Mouse (Mus musculus) CH12.LX (cell line): ENCODE measurements around the gene Insm1. TPM values are rescaled to one million over a fixed set of nuclear protein-coding genes. Genes with fewer than 3 reads are reported as not detected.

Experiments
- DNase-seq: peaks from one replicate; pipeline ENCODE4 v3.0.0-alpha.2; 2013; ENCODE audit errors: extremely low read depth
- H3K27ac ChIP-seq: 2 replicates; pipeline ENCODE4 v1.5.1; 2012; ENCODE audit warnings: low read depth, mild to moderate bottlenecking, control low read depth, moderate library complexity; ENCODE audit not compliant: insufficient read depth
- H3K27me3 ChIP-seq: replicated peaks from 2 replicates; pipeline ENCODE3; 2012; ENCODE audit warnings: inconsistent platforms
- H3K36me3 ChIP-seq, 2 experiments: replicated peaks in 1 of 2; 2 replicates each; pipeline versions ENCODE3 to v1.6.1; 2012; ENCODE audit warnings: inconsistent platforms in 1 of 2, low read length in 1 of 2, mild to moderate bottlenecking in 1 of 2, mixed read lengths in 1 of 2, moderate library complexity in 1 of 2; ENCODE audit not compliant: control insufficient read depth in 1 of 2, insufficient read depth in 1 of 2
- H3K4me1 ChIP-seq, 2 experiments: 2 replicates each; pipeline ENCODE4 v1.6.1; 2012; ENCODE audit warnings: inconsistent platforms in 1 of 2, moderate library complexity in 1 of 2; ENCODE audit not compliant: insufficient read depth in 2 of 2, control insufficient read depth in 1 of 2
- H3K4me2 ChIP-seq: 2 replicates; pipeline ENCODE4 v1.6.1; 2012; ENCODE audit warnings: low read depth, mild to moderate bottlenecking, control low read depth; ENCODE audit not compliant: poor library complexity, insufficient read depth, severe bottlenecking
- H3K4me3 ChIP-seq, 3 experiments: fragments of 150-350 bp in 1 of 3; sonication (generic) in 1 of 3; replicated peaks in 1 of 3; 2 replicates each; pipeline versions ENCODE3 to v1.5.1; 2011 to 2012; ENCODE audit warnings: low read depth in 2 of 3, low read length in 2 of 3, mild to moderate bottlenecking in 2 of 3, moderate library complexity in 2 of 3, control low read depth in 1 of 3, improper control_type of control experiment in 1 of 3, inconsistent platforms in 1 of 3, mixed read lengths in 1 of 3; ENCODE audit not compliant: poor library complexity in 1 of 3
- H3K79me2 ChIP-seq: replicated peaks from 2 replicates; pipeline ENCODE4 v1.6.1; 2012; ENCODE audit warnings: mild to moderate bottlenecking, moderate library complexity; ENCODE audit not compliant: control insufficient read depth, poor library complexity, insufficient read depth, severe bottlenecking; ENCODE audit errors: extremely low read depth
- H3K9ac ChIP-seq: 2 replicates; pipeline ENCODE4 v1.6.1; 2012; ENCODE audit warnings: low read depth, mild to moderate bottlenecking, control low read depth, moderate library complexity; ENCODE audit not compliant: insufficient read depth
- H3K9me3 ChIP-seq: replicated peaks from 2 replicates; pipeline ENCODE3; 2012; ENCODE audit warnings: low read length, inconsistent platforms, mixed read lengths
- BHLHE40 ChIP-seq: IDR thresholded peaks from 2 replicates; pipeline ENCODE4 v1.6.1; 2011; ENCODE audit warnings: mild to moderate bottlenecking, low read depth, low read length, improper control_type of control experiment
- CHD2 ChIP-seq: IDR thresholded peaks from 2 replicates; pipeline ENCODE4 v1.6.1; 2011; ENCODE audit warnings: low read length, improper control_type of control experiment
- E2F4 ChIP-seq: IDR thresholded peaks from 2 replicates; pipeline ENCODE4 v1.6.1; 2011; ENCODE audit warnings: low read depth, low read length, improper control_type of control experiment; ENCODE audit not compliant: insufficient replicate concordance
- EP300 ChIP-seq: IDR thresholded peaks from 2 replicates; pipeline ENCODE4 v1.6.1; 2011; ENCODE audit warnings: low read length, improper control_type of control experiment
- ETS1 ChIP-seq: conservative IDR thresholded peaks from 2 replicates; pipeline ENCODE4 v1.6.1; 2012; ENCODE audit warnings: low read depth, mild to moderate bottlenecking, inconsistent platforms, low read length, improper control_type of control experiment, moderate library complexity
- HCFC1 ChIP-seq: IDR thresholded peaks from 2 replicates; pipeline ENCODE4 v1.6.1; 2012; ENCODE audit warnings: low read depth, mild to moderate bottlenecking, inconsistent platforms, low read length, improper control_type of control experiment
- IRF4 ChIP-seq: IDR thresholded peaks from 2 replicates; pipeline ENCODE4 v1.6.1; 2014; ENCODE audit warnings: low read depth, mild to moderate bottlenecking, inconsistent platforms, low read length, improper control_type of control experiment
- JUN ChIP-seq: IDR thresholded peaks from 2 replicates; pipeline ENCODE4 v1.6.1; 2011; ENCODE audit warnings: low read depth, mild to moderate bottlenecking, low read length, improper control_type of control experiment, moderate library complexity; ENCODE audit not compliant: insufficient read depth
- KAT2A ChIP-seq: IDR thresholded peaks from 2 replicates; pipeline ENCODE4 v1.6.1; 2012; ENCODE audit warnings: low read length, improper control_type of control experiment, inconsistent platforms; ENCODE audit not compliant: insufficient replicate concordance
- MAFK ChIP-seq: IDR thresholded peaks from 2 replicates; pipeline ENCODE4 v1.6.1; 2011; ENCODE audit warnings: low read length, improper control_type of control experiment; ENCODE audit not compliant: insufficient replicate concordance
- MAX ChIP-seq: IDR thresholded peaks from 2 replicates; pipeline ENCODE4 v1.6.1; 2011; ENCODE audit warnings: low read length, improper control_type of control experiment
- MAZ ChIP-seq: IDR thresholded peaks from 2 replicates; pipeline ENCODE4 v1.6.1; 2012; ENCODE audit warnings: low read depth, mild to moderate bottlenecking, inconsistent platforms, low read length, improper control_type of control experiment, moderate library complexity
- MEF2A ChIP-seq: IDR thresholded peaks from 2 replicates; pipeline ENCODE4 v1.6.1; 2014; ENCODE audit warnings: low read depth, mild to moderate bottlenecking, inconsistent platforms, low read length, improper control_type of control experiment, borderline replicate concordance
- MXI1 ChIP-seq: IDR thresholded peaks from 2 replicates; pipeline ENCODE4 v1.6.1; 2011; ENCODE audit warnings: mild to moderate bottlenecking, low read depth, low read length, improper control_type of control experiment
- MYC ChIP-seq: IDR thresholded peaks from 2 replicates; pipeline ENCODE4 v1.6.1; 2011; ENCODE audit warnings: low read depth, mild to moderate bottlenecking, improper control_type of control experiment, low read length
- NRF1 ChIP-seq: IDR thresholded peaks from 2 replicates; pipeline ENCODE4 v1.6.1; 2014; ENCODE audit warnings: low read depth, mild to moderate bottlenecking, inconsistent platforms, low read length, improper control_type of control experiment, moderate library complexity
- PAX5 ChIP-seq: IDR thresholded peaks from 2 replicates; pipeline ENCODE4 v1.6.1; 2012; ENCODE audit warnings: low read length, inconsistent platforms, mixed read lengths
- POLR2A ChIP-seq: IDR thresholded peaks from 2 replicates; pipeline ENCODE4 v1.6.1; 2011; ENCODE audit warnings: low read depth, mild to moderate bottlenecking, improper control_type of control experiment, low read length
- POLR2AphosphoS2 ChIP-seq: IDR thresholded peaks from 2 replicates; pipeline ENCODE4 v1.6.1; 2011; ENCODE audit warnings: low read depth, low read length, improper control_type of control experiment
- RAD21 ChIP-seq: IDR thresholded peaks from 2 replicates; pipeline ENCODE4 v1.6.1; 2011; ENCODE audit warnings: low read depth, mild to moderate bottlenecking, low read length, improper control_type of control experiment, moderate library complexity
- RCOR1 ChIP-seq: conservative IDR thresholded peaks from 2 replicates; pipeline ENCODE4 v1.6.1; 2012; ENCODE audit warnings: low read depth, mild to moderate bottlenecking, inconsistent platforms, low read length, improper control_type of control experiment
- SIN3A ChIP-seq: IDR thresholded peaks from 2 replicates; pipeline ENCODE4 v1.6.1; 2012; ENCODE audit warnings: low read length, improper control_type of control experiment, inconsistent platforms
- SMC3 ChIP-seq: IDR thresholded peaks from 2 replicates; pipeline ENCODE4 v1.6.1; 2011; ENCODE audit warnings: low read depth, low read length, improper control_type of control experiment
- TCF12 ChIP-seq: IDR thresholded peaks from 2 replicates; pipeline ENCODE4 v1.6.1; 2014; ENCODE audit warnings: low read depth, mild to moderate bottlenecking, inconsistent platforms, low read length, improper control_type of control experiment
- UBTF ChIP-seq: IDR thresholded peaks from 2 replicates; pipeline ENCODE4 v1.6.1; 2012; ENCODE audit warnings: low read depth, mild to moderate bottlenecking, inconsistent platforms, low read length, improper control_type of control experiment, moderate library complexity
- USF1 ChIP-seq: IDR thresholded peaks from 2 replicates; pipeline ENCODE4 v1.6.1; 2014; ENCODE audit warnings: low read depth, mild to moderate bottlenecking, inconsistent platforms, low read length, improper control_type of control experiment
- ZKSCAN1 ChIP-seq: IDR thresholded peaks from 2 replicates; pipeline ENCODE4 v1.6.1; 2012; ENCODE audit warnings: low read depth, inconsistent platforms, low read length, improper control_type of control experiment, borderline replicate concordance
- ZMIZ1 ChIP-seq: IDR thresholded peaks from 2 replicates; pipeline ENCODE4 v1.6.1; 2012; ENCODE audit warnings: low read depth, mild to moderate bottlenecking, inconsistent platforms, low read length, improper control_type of control experiment
- dilution Hi-C: fragments of 300-500 bp; cut with MboI; formaldehyde crosslinking; loops from 2 replicates; pipeline ENCODE4 v1.14.3; 2020; ENCODE audit warnings: low sequenced_read_pairs; ENCODE audit not compliant: extremely low pct_unique_long_range_greater_than_20kb, extremely low pct_ligation_motif_present
- in situ Hi-C: fragments of 300-500 bp; cut with MboI; formaldehyde crosslinking; loops from 3 replicates; pipeline ENCODE4 v1.14.3; 2019; ENCODE audit warnings: low sequenced_read_pairs, low pct_ligation_motif_present, low pct_unique_long_range_greater_than_20kb, mixed read lengths
- polyA plus RNA-seq: library from polyadenylated mRNA; unstranded; fragments of >175 nt; gene quantifications from 2 replicates; pipeline ENCODE4 v1.2.1, GENCODE M21; 2012; ENCODE audit warnings: low read depth; ENCODE audit not compliant: insufficient read length
- total RNA-seq, 2 experiments: library from RNA; depleted of rRNA; stranded (reverse); fragments of 300-350 nt in 1 of 2; fragments of >200 nt in 1 of 2; gene quantifications; 2 replicates each; pipeline ENCODE4 v1.2.3; 2012 to 2014

Insm1 gene
- total and polyA plus RNA-seq, 3 experiments, result not detected

GRCm38 (mm10) chr2:146244049-146244448 is 22.3 kb downstream of the Insm1 start:
- H3K4me2 ChIP-seq, result no peak overlapping the region
- peaks cover 0 to 42% of the 10 kb centered on the region in 2 experiments; a peak in 2 of 4 replicates for H3K4me1 ChIP-seq
- H3K27ac ChIP-seq, result no peak overlapping the region
- H3K9ac ChIP-seq, result no peak overlapping the region
- no peak overlapping the region for H3K4me3 ChIP-seq
- no peak for TF ChIP-seq E2F4
- no peak for TF ChIP-seq BHLHE40
- TF ChIP-seq USF1, result no peak
- TF ChIP-seq MAZ, result no peak
- no peak for TF ChIP-seq ZMIZ1
- no peak for TF ChIP-seq SMC3
- no peak for TF ChIP-seq UBTF
- no peak for TF ChIP-seq IRF4
- TF ChIP-seq CHD2, result no peak
- no peak for TF ChIP-seq EP300
- no peak for TF ChIP-seq POLR2AphosphoS2
- TF ChIP-seq MEF2A, result no peak
- TF ChIP-seq HCFC1, result no peak
- TF ChIP-seq PAX5, result no peak
- no peak for TF ChIP-seq MAX
- no peak for TF ChIP-seq MYC
- no peak for TF ChIP-seq MXI1
- no peak for TF ChIP-seq RCOR1
- TF ChIP-seq JUN, result no peak
- H3K36me3 ChIP-seq, result peaks cover 0 to 46% of the 10 kb centered on the region in 2 experiments
- no peaks in the 10 kb centered on the region for H3K79me2 ChIP-seq
- DNase-seq, result no peak
- H3K9me3 ChIP-seq, result no peaks in the 10 kb centered on the region
- in situ Hi-C loops, result loop anchor here (25.0 kb wide), 1 partner anchor 282 kb away; no protein-coding TSS in a partner anchor
- dilution Hi-C loops, result no loop called here
- no peaks in the 10 kb centered on the region for H3K27me3 ChIP-seq

DNA sequence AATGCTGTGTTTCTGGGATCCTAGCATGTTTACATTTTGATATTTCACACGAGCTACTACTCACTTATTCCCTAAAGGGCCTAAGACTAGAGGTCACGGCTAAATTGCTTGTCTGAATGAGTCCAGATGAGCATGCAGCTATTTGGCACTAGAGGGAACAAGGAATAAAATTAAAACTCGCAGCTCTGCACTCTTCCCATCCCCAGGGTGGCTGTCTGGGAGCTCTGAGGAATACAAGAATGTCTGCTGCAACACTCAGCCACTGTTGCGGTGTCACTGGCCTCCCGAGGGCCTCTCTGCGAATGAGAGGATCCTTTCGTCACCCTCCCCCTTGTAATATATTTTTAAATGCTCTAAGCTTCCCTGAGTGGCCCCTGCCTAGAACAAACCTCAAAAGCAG is 23.7 kb downstream of the Insm1 start:
- Histone ChIP-seq H3K27me3 (no peaks in the 10 kb centered on the region), H3K9me3 (no peaks in the 10 kb centered on the region), H3K27ac (no peak overlapping the region), H3K4me1 (peaks cover 0 to 28% of the 10 kb centered on the region in 2 experiments; a peak in 2 of 4 replicates), H3K4me3 (no peak overlapping the region), H3K36me3 (peaks cover 0 to 52% of the 10 kb centered on the region in 2 experiments), H3K9ac (no peak overlapping the region), H3K4me2 (no peak overlapping the region), H3K79me2 (no peaks in the 10 kb centered on the region)
- no peak for TF ChIP-seq MAFK
- TF ChIP-seq MXI1, result no peak
- no peak for TF ChIP-seq MAX
- no peak for TF ChIP-seq IRF4
- TF ChIP-seq ZKSCAN1, result no peak
- no peak for TF ChIP-seq TCF12
- TF ChIP-seq RAD21, result no peak
- TF ChIP-seq POLR2AphosphoS2, result no peak
- TF ChIP-seq NRF1, result no peak
- TF ChIP-seq MEF2A, result no peak
- TF ChIP-seq ETS1, result no peak
- no peak for TF ChIP-seq SIN3A
- no peak for TF ChIP-seq POLR2A
- no peak for TF ChIP-seq JUN
- TF ChIP-seq KAT2A, result no peak
- in situ Hi-C loops (loop anchor here (25.0 kb wide), 1 partner anchor 283 kb away; no protein-coding TSS in a partner anchor), dilution Hi-C loops (no loop called here)
- DNase-seq, result no peak
